Mouse (Mus musculus): ENCODE measurements around the gene Midn. TPM values are rescaled to one million over a fixed set of nuclear protein-coding genes. Genes with fewer than 3 reads are reported as not detected.

The Midn gene
- total and polyA plus RNA-seq, 3 experiments = 74.5 to 102 (median 96.2) TPM

GRCm38 (mm10) chr10:80158307-80158986, 10.4 kb downstream of the Midn start:
- H3K27ac ChIP-seq = peak overlapping the region; percentile 95
- intact Hi-C loops (cut with DNase I) = loop anchor here (1.0 kb wide), 1 partner anchor 8 kb away; no protein-coding TSS in a partner anchor
- H3K27me3 ChIP-seq (ENCODE audit: control insufficient read depth, insufficient read depth, low read length) = no peaks in the 10 kb centered on the region
- no peaks in the 10 kb centered on the region for H3K79me2 ChIP-seq (replicated peaks; ENCODE audit: control insufficient read depth, insufficient read depth, low read length)
- peaks cover 33% of the 10 kb centered on the region for H3K4me1 ChIP-seq (ENCODE audit: control insufficient read depth, insufficient read depth, low read length)
- H3K36me3 ChIP-seq (ENCODE audit: control insufficient read depth, insufficient read depth, low read length) = peaks cover 22% of the 10 kb centered on the region
- 4% methylated on average over 18 of the region's 18 CpGs for WGBS
- H3K4me3 ChIP-seq = peak overlapping the region; percentile 43; the same call in 1 of the 2 replicates
- peak; percentile 82 to 89 for DNase-seq
- TF ChIP-seq POLR2A (IDR thresholded peaks at IDR 0.05; ENCODE audit: insufficient read depth, low read depth, low read length) (peak; percentile 71), EP300 (IDR thresholded peaks at IDR 0.05; ENCODE audit: insufficient read depth, low read depth, low read length) (peak; percentile 73; the same call in 1 of the 2 replicates), CTCF (IDR thresholded peaks at IDR 0.05) (no peak)
- peak overlapping the region; percentile 40 for H3K9ac ChIP-seq (ENCODE audit: low read depth, low read length)

GRCm38 (mm10) chr10:80159021-80159560, 11.0 kb downstream of the Midn start:
- peak overlapping the region; percentile 40 for H3K9ac ChIP-seq (ENCODE audit: low read depth, low read length)

GRCm38 (mm10) chr10:80159561-80160454, 11.7 kb downstream of the Midn start:
- peak; percentile 75 for TF ChIP-seq POLR2A (IDR thresholded peaks at IDR 0.05; ENCODE audit: insufficient read depth, low read depth, low read length)
- peak; percentile 86; the same call in 1 of the 2 replicates for TF ChIP-seq EP300 (IDR thresholded peaks at IDR 0.05; ENCODE audit: insufficient read depth, low read depth, low read length)
- TF ChIP-seq CTCF (IDR thresholded peaks at IDR 0.05) = no peak
- intact Hi-C loops (cut with DNase I) = no loop called here
- no peaks in the 10 kb centered on the region for H3K79me2 ChIP-seq (replicated peaks; ENCODE audit: control insufficient read depth, insufficient read depth, low read length)
- peaks cover 37% of the 10 kb centered on the region for H3K4me1 ChIP-seq (ENCODE audit: control insufficient read depth, insufficient read depth, low read length)
- peak overlapping the region; percentile 40 for H3K9ac ChIP-seq (ENCODE audit: low read depth, low read length)
- no peaks in the 10 kb centered on the region for H3K27me3 ChIP-seq (ENCODE audit: control insufficient read depth, insufficient read depth, low read length)
- H3K4me3 ChIP-seq = peak overlapping the region; percentile 45
- WGBS = under 1% methylated on average over 55 of the region's 55 CpGs
- H3K27ac ChIP-seq = peak overlapping the region; percentile 95
- DNase-seq = peak; percentile 98 to 99
- peaks cover 17% of the 10 kb centered on the region for H3K36me3 ChIP-seq (ENCODE audit: control insufficient read depth, insufficient read depth, low read length)

More at GRCm38 (mm10) chr10:80159021-80159560, 11.0 kb downstream of the Midn start:
- intact Hi-C loops (cut with DNase I) = no loop called here
- peak overlapping the region; percentile 43 for H3K4me3 ChIP-seq
- H3K4me1 ChIP-seq (ENCODE audit: control insufficient read depth, insufficient read depth, low read length) = peaks cover 37% of the 10 kb centered on the region
- H3K79me2 ChIP-seq (replicated peaks; ENCODE audit: control insufficient read depth, insufficient read depth, low read length) = no peaks in the 10 kb centered on the region
- H3K27me3 ChIP-seq (ENCODE audit: control insufficient read depth, insufficient read depth, low read length) = no peaks in the 10 kb centered on the region
- WGBS = 7% methylated on average over 12 of the region's 12 CpGs
- TF ChIP-seq EP300 (IDR thresholded peaks at IDR 0.05; ENCODE audit: insufficient read depth, low read depth, low read length) = no peak
- peak overlapping the region; percentile 95 for H3K27ac ChIP-seq
- H3K36me3 ChIP-seq (ENCODE audit: control insufficient read depth, insufficient read depth, low read length) = peaks cover 20% of the 10 kb centered on the region
- peak in 1 of 2 experiments; percentile 77 for DNase-seq

GRCm38 (mm10) chr10:80160455-80161371, 12.6 kb downstream of the Midn start:
- peaks cover 14% of the 10 kb centered on the region for H3K36me3 ChIP-seq (ENCODE audit: control insufficient read depth, insufficient read depth, low read length)
- peak; percentile 89 to 94 for DNase-seq
- peaks cover 35% of the 10 kb centered on the region for H3K4me1 ChIP-seq (ENCODE audit: control insufficient read depth, insufficient read depth, low read length)
- no peaks in the 10 kb centered on the region for H3K27me3 ChIP-seq (ENCODE audit: control insufficient read depth, insufficient read depth, low read length)
- TF ChIP-seq CTCF (IDR thresholded peaks at IDR 0.05) (no peak), EP300 (IDR thresholded peaks at IDR 0.05; ENCODE audit: insufficient read depth, low read depth, low read length) (no peak), POLR2A (IDR thresholded peaks at IDR 0.05; ENCODE audit: insufficient read depth, low read depth, low read length) (peak; percentile 57)
- peak overlapping the region; percentile 95 for H3K27ac ChIP-seq
- peak overlapping the region; percentile 45 for H3K4me3 ChIP-seq
- H3K79me2 ChIP-seq (replicated peaks; ENCODE audit: control insufficient read depth, insufficient read depth, low read length) = no peaks in the 10 kb centered on the region
- intact Hi-C loops (cut with DNase I) = no loop called here
- 2% methylated on average over 33 of the region's 33 CpGs for WGBS
- H3K9ac ChIP-seq (ENCODE audit: low read depth, low read length) = peak overlapping the region; percentile 73

All from heart, adult 2 months (tissue).